Mouse (Mus musculus): ENCODE measurements around the gene Gramd2. TPM values are rescaled to one million over a fixed set of nuclear protein-coding genes. Genes with fewer than 3 reads are reported as not detected.

Gene Gramd2
- polyA plus RNA-seq, 1 experiment from 2014 or later = 0.27 TPM

GRCm38 (mm10) chr9:59701094-59701493 lies 21.1 kb downstream of the Gramd2 start:
- H3K27me3 ChIP-seq (ENCODE audit: control insufficient read depth, insufficient read depth, low read depth, low read length) = peaks cover 8% of the 10 kb centered on the region
- H3K4me1 ChIP-seq (ENCODE audit: control insufficient read depth, low read depth, low read length) = no peaks in the 10 kb centered on the region
- no peak overlapping the region for H3K9ac ChIP-seq (ENCODE audit: low read depth, low read length)
- no peak overlapping the region for H3K4me3 ChIP-seq (ENCODE audit: low read depth, low read length)
- no peak for ATAC-seq (ENCODE audit: low read depth)
- H3K4me2 ChIP-seq (ENCODE audit: low read depth, low read length) = no peak overlapping the region
- H3K27ac ChIP-seq (ENCODE audit: low read length) = no peak overlapping the region
- no peaks in the 10 kb centered on the region for H3K9me3 ChIP-seq (replicated peaks; ENCODE audit: control insufficient read depth, low read length)
- 69% methylated on average over 7 of the region's 7 CpGs for WGBS (ENCODE audit: insufficient replicate concordance)
- no peaks in the 10 kb centered on the region for H3K36me3 ChIP-seq (ENCODE audit: control insufficient read depth, insufficient read depth)

DNA sequence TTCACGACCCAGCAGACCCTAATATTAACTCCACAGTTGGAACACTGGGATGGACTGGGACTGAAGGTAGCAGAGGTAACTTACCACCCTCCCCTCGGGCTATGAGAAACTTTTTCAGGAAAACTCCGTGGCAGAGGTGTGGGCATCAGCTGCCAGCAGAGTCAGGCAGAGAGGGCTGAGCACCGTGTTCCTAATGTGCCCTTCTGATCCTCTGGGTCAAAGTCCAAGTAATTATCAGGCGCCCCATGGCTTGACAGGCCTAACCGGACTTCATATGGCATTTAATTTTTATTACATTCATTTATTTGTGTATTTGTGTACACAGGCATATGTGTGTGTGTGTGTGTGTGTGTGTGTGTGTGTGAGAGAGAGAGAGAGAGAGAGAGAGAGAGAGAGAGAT lies 23.2 kb downstream of the Gramd2 start:
- Histone ChIP-seq H3K9me3 (replicated peaks; ENCODE audit: control insufficient read depth, low read length) (no peaks in the 10 kb centered on the region), H3K9ac (ENCODE audit: low read depth, low read length) (no peak overlapping the region), H3K27ac (ENCODE audit: low read length) (no peak overlapping the region), H3K4me3 (ENCODE audit: low read depth, low read length) (no peak overlapping the region), H3K27me3 (ENCODE audit: control insufficient read depth, insufficient read depth, low read depth, low read length) (peaks cover 3% of the 10 kb centered on the region), H3K36me3 (ENCODE audit: control insufficient read depth, insufficient read depth) (no peaks in the 10 kb centered on the region), H3K4me2 (ENCODE audit: low read depth, low read length) (no peak overlapping the region), H3K4me1 (ENCODE audit: control insufficient read depth, low read depth, low read length) (no peaks in the 10 kb centered on the region)
- WGBS (ENCODE audit: insufficient replicate concordance) = 55% methylated on average over 6 of the region's 6 CpGs
- no peak for ATAC-seq (ENCODE audit: low read depth)

DNA sequence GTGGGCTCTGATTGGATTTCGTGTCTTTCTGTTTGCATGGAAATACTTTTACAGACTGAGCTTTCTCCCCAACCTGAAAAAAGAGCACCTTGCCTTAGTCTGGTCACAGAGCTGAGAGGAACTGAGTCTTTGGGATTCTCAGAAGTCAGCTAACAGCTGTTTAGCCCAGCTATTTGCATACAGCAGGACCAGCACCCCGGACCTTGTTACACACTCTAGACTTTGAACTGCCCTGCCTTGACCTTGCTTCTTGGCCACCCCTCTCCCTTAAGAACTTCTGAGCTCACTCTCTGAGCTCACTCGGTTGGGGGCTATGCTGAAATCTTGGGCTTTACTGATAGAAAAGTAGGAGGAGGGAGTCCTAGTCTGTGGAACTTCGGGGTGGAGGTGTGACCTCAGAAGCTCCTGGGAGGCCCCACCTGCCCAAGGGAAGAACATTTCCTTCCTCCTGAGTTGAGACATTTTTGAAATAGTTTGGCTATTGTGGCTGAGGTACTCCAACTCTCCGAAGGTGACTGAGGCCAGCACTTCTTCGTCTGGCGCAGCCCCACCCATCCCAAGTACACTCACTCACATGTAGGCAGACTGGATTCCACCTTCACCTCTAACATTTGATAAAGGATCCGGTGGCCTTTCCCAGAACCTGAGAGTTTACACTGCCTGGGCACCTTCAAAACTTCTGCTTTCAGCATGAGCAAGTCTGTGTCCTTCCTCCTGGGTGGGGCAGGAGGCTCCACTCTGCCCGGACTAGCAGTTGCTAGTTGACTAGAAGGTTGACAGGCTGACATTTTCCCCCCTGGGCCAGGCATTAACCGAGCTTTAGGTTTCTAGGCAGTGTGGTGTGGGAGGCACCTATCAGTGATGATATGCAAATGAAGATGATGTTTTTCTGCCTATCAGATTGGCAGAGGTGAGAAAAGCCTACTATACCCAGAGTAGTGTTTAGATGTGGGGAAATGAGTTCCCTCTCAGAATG lies 27.2 kb downstream of the Gramd2 start:
- no peak overlapping the region for H3K4me2 ChIP-seq (ENCODE audit: low read depth, low read length)
- 0 out of 2 replicates have a peak overlapping the region, but pooled peaks have one; percentile 12 for H3K27ac ChIP-seq (ENCODE audit: low read length)
- ATAC-seq (ENCODE audit: low read depth) = no peak
- H3K9ac ChIP-seq (ENCODE audit: low read depth, low read length) = no peak overlapping the region
- H3K27me3 ChIP-seq (ENCODE audit: control insufficient read depth, insufficient read depth, low read depth, low read length) = no peaks in the 10 kb centered on the region; the same call in 1 of the 2 replicates
- no peaks in the 10 kb centered on the region for H3K9me3 ChIP-seq (replicated peaks; ENCODE audit: control insufficient read depth, low read length)
- no peak overlapping the region for H3K4me3 ChIP-seq (ENCODE audit: low read depth, low read length)
- H3K36me3 ChIP-seq (ENCODE audit: control insufficient read depth, insufficient read depth) = no peaks in the 10 kb centered on the region
- 38% methylated on average over 10 of the region's 10 CpGs for WGBS (ENCODE audit: insufficient replicate concordance)
- no peaks in the 10 kb centered on the region for H3K4me1 ChIP-seq (ENCODE audit: control insufficient read depth, low read depth, low read length)

DNA sequence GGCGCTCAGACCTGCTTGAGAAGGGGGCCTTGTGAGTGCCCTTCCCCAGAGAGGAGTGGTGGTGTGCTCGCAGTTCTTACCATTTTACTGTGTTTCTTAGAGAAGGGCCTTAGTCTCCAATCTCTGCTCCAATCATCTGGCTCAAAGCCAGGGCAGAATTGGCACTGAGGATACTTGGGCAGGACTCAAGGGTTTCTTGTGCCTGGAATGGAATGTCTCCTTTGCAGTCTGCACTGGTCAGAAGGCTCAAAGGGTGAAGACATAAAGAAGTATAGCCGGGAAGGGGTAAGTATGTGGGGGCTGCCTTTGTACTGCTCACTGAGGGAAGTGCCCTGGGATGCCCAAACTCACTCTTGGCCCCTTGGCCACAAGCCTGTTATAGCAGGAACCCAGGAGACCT lies 29.3 kb downstream of the Gramd2 start:
- no peaks in the 10 kb centered on the region; the same call in 1 of the 2 replicates for H3K27me3 ChIP-seq (ENCODE audit: control insufficient read depth, insufficient read depth, low read depth, low read length)
- H3K9me3 ChIP-seq (replicated peaks; ENCODE audit: control insufficient read depth, low read length) = no peaks in the 10 kb centered on the region
- no peak overlapping the region for H3K27ac ChIP-seq (ENCODE audit: low read length)
- no peak for ATAC-seq (ENCODE audit: low read depth)
- no peaks in the 10 kb centered on the region for H3K4me1 ChIP-seq (ENCODE audit: control insufficient read depth, low read depth, low read length)
- H3K36me3 ChIP-seq (ENCODE audit: control insufficient read depth, insufficient read depth) = no peaks in the 10 kb centered on the region
- no peak overlapping the region for H3K4me3 ChIP-seq (ENCODE audit: low read depth, low read length)
- H3K9ac ChIP-seq (ENCODE audit: low read depth, low read length) = no peak overlapping the region
- H3K4me2 ChIP-seq (ENCODE audit: low read depth, low read length) = no peak overlapping the region
- WGBS (ENCODE audit: insufficient replicate concordance) = 50% methylated on average over 3 of the region's 3 CpGs

DNA sequence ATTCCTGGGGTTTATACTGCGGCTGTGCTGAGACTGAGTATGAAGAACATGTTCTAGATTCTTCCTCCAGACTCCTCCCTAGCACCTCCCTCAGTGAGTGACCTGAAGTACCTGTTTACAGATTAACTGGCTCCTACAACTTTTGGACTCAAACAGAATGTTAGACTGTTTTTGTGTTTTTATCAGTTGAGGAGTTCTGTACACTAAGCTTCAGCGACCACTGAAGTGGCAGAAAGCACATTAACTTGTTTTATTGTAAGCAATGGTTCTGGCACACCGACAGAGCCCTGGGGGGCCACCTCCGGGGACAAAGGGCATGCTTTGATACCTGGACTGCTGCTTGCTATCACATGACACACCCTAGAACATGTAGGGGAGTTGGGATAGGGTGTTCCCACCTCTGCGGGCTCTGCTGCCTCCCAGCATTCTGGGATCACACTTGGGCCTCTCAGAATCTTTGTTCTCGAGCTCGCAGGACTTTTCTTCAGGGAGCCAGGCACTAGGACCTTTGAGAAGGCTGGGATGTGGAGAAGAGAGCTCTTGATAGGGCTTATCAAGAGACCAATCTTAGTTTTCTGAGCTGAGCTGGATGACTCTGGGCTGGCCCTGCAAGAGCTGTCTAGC lies 36.4 kb downstream of the Gramd2 start:
- no peaks in the 10 kb centered on the region for H3K4me1 ChIP-seq (ENCODE audit: control insufficient read depth, low read depth, low read length)
- H3K4me3 ChIP-seq (ENCODE audit: low read depth, low read length) = no peak overlapping the region
- H3K27ac ChIP-seq (ENCODE audit: low read length) = no peak overlapping the region
- WGBS (ENCODE audit: insufficient replicate concordance) = 55% methylated on average over 7 of the region's 7 CpGs
- ATAC-seq (ENCODE audit: low read depth) = no peak
- no peaks in the 10 kb centered on the region for H3K27me3 ChIP-seq (ENCODE audit: control insufficient read depth, insufficient read depth, low read depth, low read length)
- no peaks in the 10 kb centered on the region for H3K9me3 ChIP-seq (replicated peaks; ENCODE audit: control insufficient read depth, low read length)
- H3K4me2 ChIP-seq (ENCODE audit: low read depth, low read length) = no peak overlapping the region
- no peak overlapping the region for H3K9ac ChIP-seq (ENCODE audit: low read depth, low read length)
- H3K36me3 ChIP-seq (ENCODE audit: control insufficient read depth, insufficient read depth) = no peaks in the 10 kb centered on the region

- Histone ChIP-seq H3K36me3 (ENCODE audit: control insufficient read depth, insufficient read depth) (no peaks in the 10 kb centered on the region), H3K4me2 (ENCODE audit: low read depth, low read length) (no peak overlapping the region), H3K9me3 (replicated peaks; ENCODE audit: control insufficient read depth, low read length) (no peaks in the 10 kb centered on the region), H3K4me3 (ENCODE audit: low read depth, low read length) (no peak overlapping the region), H3K4me1 (ENCODE audit: control insufficient read depth, low read depth, low read length) (no peaks in the 10 kb centered on the region), H3K27me3 (ENCODE audit: control insufficient read depth, insufficient read depth, low read depth, low read length) (no peaks in the 10 kb centered on the region), H3K27ac (ENCODE audit: low read length) (no peak overlapping the region), H3K9ac (ENCODE audit: low read depth, low read length) (no peak overlapping the region)
- no peak for ATAC-seq (ENCODE audit: low read depth)
- WGBS (ENCODE audit: insufficient replicate concordance) = 68% methylated on average over 4 of the region's 4 CpGs
Measured at GRCm38 (mm10) chr9:59718237-59718636, 38.3 kb downstream of the Gramd2 start.

- no peak overlapping the region for H3K4me2 ChIP-seq (ENCODE audit: low read depth, low read length)
- no peaks in the 10 kb centered on the region for H3K27me3 ChIP-seq (ENCODE audit: control insufficient read depth, insufficient read depth, low read depth, low read length)
- H3K9me3 ChIP-seq (replicated peaks; ENCODE audit: control insufficient read depth, low read length) = no peaks in the 10 kb centered on the region
- ATAC-seq (ENCODE audit: low read depth) = no peak
- H3K36me3 ChIP-seq (ENCODE audit: control insufficient read depth, insufficient read depth) = no peaks in the 10 kb centered on the region
- H3K4me1 ChIP-seq (ENCODE audit: control insufficient read depth, low read depth, low read length) = no peaks in the 10 kb centered on the region
- H3K4me3 ChIP-seq (ENCODE audit: low read depth, low read length) = no peak overlapping the region
- no peak overlapping the region for H3K27ac ChIP-seq (ENCODE audit: low read length)
- H3K9ac ChIP-seq (ENCODE audit: low read depth, low read length) = no peak overlapping the region
- 67% methylated on average over 5 of the region's 5 CpGs for WGBS (ENCODE audit: insufficient replicate concordance)
Measured at GRCm38 (mm10) chr9:59721144-59721543, 41.2 kb downstream of the Gramd2 start.

DNA sequence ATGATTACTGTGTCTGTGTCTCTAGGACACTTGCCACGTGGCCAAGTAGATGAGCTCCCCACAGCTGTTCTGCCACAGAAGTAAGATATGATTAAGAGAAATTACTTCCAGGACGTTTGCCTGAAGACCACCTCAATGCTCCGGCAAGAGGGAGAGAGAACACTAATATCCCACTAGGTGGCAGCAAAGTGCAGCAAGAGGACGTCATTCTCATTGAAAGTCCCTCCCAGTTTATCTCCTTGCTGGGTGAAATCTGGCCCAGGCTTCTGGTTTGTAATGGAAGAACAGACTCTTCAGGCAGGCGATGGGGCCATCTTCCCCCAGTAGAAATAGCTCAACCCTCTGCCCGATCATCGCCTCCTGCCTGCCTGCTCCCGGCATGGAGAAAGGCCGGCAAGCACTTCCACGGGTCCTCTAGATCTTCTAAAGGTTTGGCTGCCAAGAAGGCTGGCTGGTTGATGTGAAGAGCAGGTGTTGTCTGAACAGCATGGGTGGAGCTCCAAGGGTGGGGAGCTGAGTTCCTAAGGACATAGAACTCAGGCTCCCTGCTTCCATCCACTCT lies 43.2 kb downstream of the Gramd2 start:
- no peaks in the 10 kb centered on the region for H3K36me3 ChIP-seq (ENCODE audit: control insufficient read depth, insufficient read depth)
- H3K4me1 ChIP-seq (ENCODE audit: control insufficient read depth, low read depth, low read length) = no peaks in the 10 kb centered on the region
- 18% methylated on average over 10 of the region's 10 CpGs for WGBS (ENCODE audit: insufficient replicate concordance)
- H3K27ac ChIP-seq (ENCODE audit: low read length) = no peak overlapping the region
- no peak overlapping the region for H3K4me2 ChIP-seq (ENCODE audit: low read depth, low read length)
- no peak for ATAC-seq (ENCODE audit: low read depth)
- no peaks in the 10 kb centered on the region for H3K9me3 ChIP-seq (replicated peaks; ENCODE audit: control insufficient read depth, low read length)
- no peak overlapping the region for H3K9ac ChIP-seq (ENCODE audit: low read depth, low read length)
- H3K27me3 ChIP-seq (ENCODE audit: control insufficient read depth, insufficient read depth, low read depth, low read length) = no peaks in the 10 kb centered on the region
- H3K4me3 ChIP-seq (ENCODE audit: low read depth, low read length) = no peak overlapping the region

All from liver, embryonic 16.5 days (tissue).